8 mouse cellular contexts compared by ENCODE assay signal in the genomic region with DNA sequence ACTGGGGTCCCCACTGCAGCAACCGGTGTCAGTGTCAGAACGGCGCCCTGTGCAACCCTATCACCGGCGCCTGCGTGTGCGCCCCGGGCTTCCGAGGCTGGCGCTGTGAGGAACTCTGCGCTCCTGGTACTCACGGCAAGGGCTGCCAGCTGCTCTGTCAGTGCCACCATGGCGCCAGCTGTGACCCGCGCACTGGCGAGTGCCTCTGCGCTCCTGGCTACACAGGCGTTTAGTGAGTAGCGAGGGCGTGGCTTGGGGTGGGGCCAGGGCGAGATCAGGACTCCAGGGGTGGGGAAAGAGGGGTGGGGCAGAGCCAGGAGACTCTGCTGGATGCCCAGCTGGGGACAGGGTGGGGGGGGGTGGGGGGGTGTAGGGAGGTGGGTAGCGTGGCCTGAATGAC.
DNase-seq lines count a peak whose midpoint lies in the region; ATAC-seq and TF ChIP-seq lines count a peak whose summit lies in the region.
"Had no signal": no experiment of that assay in that cellular context is flagged by ENCODE, and none has a peak within 500 bp of the region (broad histone marks: within the 10 kb centered on the region; RNA-seq: fewer than 3 reads in every experiment).

No protein-coding gene starts in this region.

- peak overlapping the region; percentile 50 for H3K4me2 ChIP-seq in forebrain, embryonic 12.5 days
- H3K4me2 ChIP-seq in limb, embryonic 11.5 days (ENCODE audit: low read depth, severe bottlenecking) = peak overlapping the region; percentile 65
- H3K4me2 ChIP-seq in midbrain, embryonic 12.5 days (replicated peaks) = peak overlapping the region; percentile 49

- peak overlapping the region; percentile 34; the same call in 1 of the 2 replicates for H3K4me3 ChIP-seq in ES-Bruce4 (ENCODE audit: low read depth, low read length)
- peak overlapping the region; percentile 21; the same call in 1 of the 2 replicates for H3K4me3 ChIP-seq in forebrain, embryonic 12.5 days (replicated peaks)
- H3K4me3 ChIP-seq in hindbrain, embryonic 10.5 days = peak overlapping the region; percentile 45
- peak overlapping the region; percentile 16; the same call in 1 of the 2 replicates for H3K4me3 ChIP-seq in limb, embryonic 11.5 days (ENCODE audit: low read depth, low read length)
- H3K4me3 ChIP-seq in midbrain, embryonic 12.5 days = peak overlapping the region; percentile 10; the same call in 1 of the 2 replicates
- H3K4me3 ChIP-seq: myocyte had no signal

- H3K36me3 ChIP-seq in ES-Bruce4 (ENCODE audit: control insufficient read depth, insufficient read depth, low read length, poor library complexity, severe bottlenecking) = no peaks in the 10 kb centered on the region
- no peaks in the 10 kb centered on the region for H3K36me3 ChIP-seq in forebrain, embryonic 12.5 days (replicated peaks)
- no peaks in the 10 kb centered on the region for H3K36me3 ChIP-seq in hindbrain, embryonic 10.5 days
- H3K36me3 ChIP-seq in limb, embryonic 11.5 days (ENCODE audit: control insufficient read depth, insufficient read depth, low read length) = no peaks in the 10 kb centered on the region
- no peaks in the 10 kb centered on the region for H3K36me3 ChIP-seq in midbrain, embryonic 12.5 days

- 0 out of 2 replicates have a peak, but pooled peaks have one; percentile 49 for ATAC-seq in forebrain, embryonic 12.5 days (ENCODE audit: low FRiP score)
- ATAC-seq in limb, embryonic 11.5 days (ENCODE audit: insufficient number of reproducible peaks, low FRiP score, low TSS enrichment, low read depth) = no peak
- ATAC-seq in midbrain, embryonic 12.5 days (ENCODE audit: low FRiP score, low read depth) = no peak

- no peak for TF ChIP-seq CTCF in ES-Bruce4 (IDR thresholded peaks at IDR 0.05; ENCODE audit: low read depth, low read length)

- no peak overlapping the region for H3K9ac ChIP-seq in ES-Bruce4 (ENCODE audit: low read depth, poor library complexity, severe bottlenecking)
- no peak overlapping the region for H3K9ac ChIP-seq in forebrain, embryonic 12.5 days
- no peak overlapping the region for H3K9ac ChIP-seq in limb, embryonic 11.5 days (ENCODE audit: low read length)
- H3K9ac ChIP-seq in midbrain, embryonic 12.5 days (replicated peaks) = 0 out of 2 replicates have a peak overlapping the region, but pooled peaks have one; percentile 26

- peaks cover 1% of the 10 kb centered on the region for H3K4me1 ChIP-seq in ES-Bruce4 (ENCODE audit: control insufficient read depth, insufficient read depth, low read length)
- peaks cover 13% of the 10 kb centered on the region for H3K4me1 ChIP-seq in forebrain, embryonic 12.5 days
- H3K4me1 ChIP-seq in hindbrain, embryonic 10.5 days (replicated peaks) = peaks cover 26% of the 10 kb centered on the region
- peaks cover 9% of the 10 kb centered on the region; the same call in 1 of the 2 replicates for H3K4me1 ChIP-seq in limb, embryonic 11.5 days (ENCODE audit: control insufficient read depth, insufficient read depth, low read length)
- H3K4me1 ChIP-seq in midbrain, embryonic 12.5 days = peaks cover 23% of the 10 kb centered on the region

- TF ChIP-seq EP300 in ES-Bruce4 (IDR thresholded peaks at IDR 0.05; ENCODE audit: insufficient read depth, low read depth, low read length) = no peak

- no peaks in the 10 kb centered on the region for H3K9me3 ChIP-seq in ES-Bruce4 (replicated peaks; ENCODE audit: control insufficient read depth, insufficient read depth, low read length, poor library complexity, severe bottlenecking)
- H3K9me3 ChIP-seq in forebrain, embryonic 12.5 days = no peaks in the 10 kb centered on the region
- no peaks in the 10 kb centered on the region for H3K9me3 ChIP-seq in hindbrain, embryonic 10.5 days
- no peaks in the 10 kb centered on the region for H3K9me3 ChIP-seq in limb, embryonic 11.5 days (ENCODE audit: control insufficient read depth, low read length)
- no peaks in the 10 kb centered on the region for H3K9me3 ChIP-seq in midbrain, embryonic 12.5 days

- TF ChIP-seq POLR2A in ES-Bruce4 (IDR thresholded peaks at IDR 0.05; ENCODE audit: insufficient read depth, low read length) = no peak

- H3K27me3 ChIP-seq in ES-Bruce4 (ENCODE audit: control insufficient read depth, insufficient read depth, low read length, poor library complexity, severe bottlenecking) = no peaks in the 10 kb centered on the region
- peaks cover 67% of the 10 kb centered on the region for H3K27me3 ChIP-seq in forebrain, embryonic 12.5 days
- H3K27me3 ChIP-seq in hindbrain, embryonic 10.5 days (ENCODE audit: insufficient read depth, poor library complexity, severe bottlenecking) = peaks cover 44% of the 10 kb centered on the region
- peaks cover 8% of the 10 kb centered on the region; the same call in 1 of the 2 replicates for H3K27me3 ChIP-seq in limb, embryonic 11.5 days (ENCODE audit: control insufficient read depth, insufficient read depth, low read length)
- H3K27me3 ChIP-seq in midbrain, embryonic 12.5 days = peaks cover 42% of the 10 kb centered on the region

- peak; percentile 57 for DNase-seq in R1 (ENCODE audit: low read depth, low spot score)
- DNase-seq in hindbrain, embryonic 10.5 days (ENCODE audit: low spot score) = peak; percentile 33
- DNase-seq in limb, embryonic 11.5 days (ENCODE audit: low spot score) = peak; percentile 46
- no peak for DNase-seq in layer of hippocampus, postnatal 14 days (ENCODE audit: low spot score in 2 of 2)

- 2% methylated on average over 22 of the region's 22 CpGs for WGBS in forebrain, embryonic 12.5 days
- WGBS in hindbrain, embryonic 10.5 days = 2% methylated on average over 22 of the region's 22 CpGs
- WGBS in limb, embryonic 11.5 days = 2% methylated on average over 22 of the region's 22 CpGs
- under 1% methylated on average over 22 of the region's 22 CpGs for WGBS in midbrain, embryonic 12.5 days

- H3K27ac ChIP-seq in ES-Bruce4 (ENCODE audit: insufficient read depth, low read length) = no peak overlapping the region
- no peak overlapping the region for H3K27ac ChIP-seq in forebrain, embryonic 12.5 days
- no peak overlapping the region for H3K27ac ChIP-seq in hindbrain, embryonic 10.5 days
- no peak overlapping the region for H3K27ac ChIP-seq in limb, embryonic 11.5 days (replicated peaks; ENCODE audit: low read depth, low read length)
- H3K27ac ChIP-seq in midbrain, embryonic 12.5 days (replicated peaks) = no peak overlapping the region

Comparison
In these comparisons a context has a peak if more than half of its experiments do, and no peak if none do; other contexts are left out.
1. DNase-seq: peak in R1 (single experiment), hindbrain, embryonic 10.5 days (single experiment) and limb, embryonic 11.5 days (single experiment); none in layer of hippocampus, postnatal 14 days (0 of 2).
2. Peak in every context shown above with its lines, with median percentiles within 50 percentile points of each other: H3K4me3 ChIP-seq and H3K4me2 ChIP-seq.